In the genomic region with DNA sequence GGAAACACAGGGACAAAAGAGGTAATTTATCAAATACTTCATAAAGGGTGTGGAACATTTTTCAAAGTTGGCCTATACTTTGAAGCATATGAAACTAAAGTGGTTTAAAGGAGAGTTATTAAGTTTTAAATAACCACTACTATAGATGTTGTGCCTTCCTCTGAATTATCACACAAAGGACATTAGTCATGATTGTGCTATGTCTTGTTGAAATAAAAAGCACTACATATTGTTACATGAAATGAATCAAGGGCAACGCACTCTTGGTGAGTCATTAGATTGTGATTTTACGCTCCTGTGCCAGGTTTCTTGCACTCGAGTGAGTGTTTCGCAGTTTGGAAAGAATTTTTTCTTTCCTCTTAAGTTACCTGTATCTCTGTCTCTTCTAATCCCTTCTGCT, we compare ENCODE assay signal across 21 mouse cellular contexts.
DNase-seq lines count a peak whose midpoint lies in the region; ATAC-seq and TF ChIP-seq lines count a peak whose summit lies in the region.
"Had no signal": no experiment of that assay in that cellular context is flagged by ENCODE, and none has a peak within 500 bp of the region (broad histone marks: within the 10 kb centered on the region; RNA-seq: fewer than 3 reads in every experiment).

No protein-coding gene starts in this region.

- DNase-seq in lung, postnatal 4 days = no peak
- peak; percentile 15 for DNase-seq in lung, postnatal 25 days (ENCODE audit: low spot score)
- no peak for DNase-seq in lung, adult 2 months
- peak; percentile 53 for DNase-seq in 3T3-L1 (ENCODE audit: low read depth, low spot score)
- DNase-seq in urinary bladder, adult 2 months (ENCODE audit: low spot score) = no peak
- DNase-seq: adrenal gland, adult 8-10 months; adrenal gland, postnatal 14 days; adrenal gland, postnatal 36 days; cerebellum, adult 11-12 months; cerebellum, adult 2 months; cerebellum, adult 9-10 months; cerebellum, postnatal 10 days; cerebellum, postnatal 25 days; forebrain, postnatal 0 days had no signal

- H3K27ac ChIP-seq in lung, embryonic 16.5 days (ENCODE audit: low read length) = no peak overlapping the region
- H3K27ac ChIP-seq: embryonic facial prominence, embryonic 10.5 days; embryonic facial prominence, embryonic 12.5 days; forebrain, embryonic 13.5 days; forebrain, embryonic 15.5 days had no signal

- H3K36me3 ChIP-seq in lung, embryonic 16.5 days (ENCODE audit: control insufficient read depth, insufficient read depth, low read length) = no peaks in the 10 kb centered on the region
- H3K36me3 ChIP-seq: embryonic facial prominence, embryonic 10.5 days; embryonic facial prominence, embryonic 12.5 days; forebrain, embryonic 15.5 days had no signal

- no peak overlapping the region for H3K4me3 ChIP-seq in lung, embryonic 16.5 days (ENCODE audit: low read length)
- H3K4me3 ChIP-seq in lung, adult 2 months (replicated peaks; ENCODE audit: extremely low read depth, low read depth, low read length) = no peak overlapping the region
- H3K4me3 ChIP-seq: embryonic facial prominence, embryonic 10.5 days; embryonic facial prominence, embryonic 12.5 days; forebrain, embryonic 13.5 days; forebrain, embryonic 15.5 days had no signal

- TF ChIP-seq CTCF in lung, adult 2 months (IDR thresholded peaks at IDR 0.05; ENCODE audit: insufficient read depth, low read length) = no peak

- ATAC-seq in lung, embryonic 16.5 days (ENCODE audit: low read depth) = peak; percentile 78
- ATAC-seq: activated CD4-positive, CD25-positive, alpha-beta regulatory T cell, adult 4 months; forebrain, embryonic 13.5 days; forebrain, embryonic 15.5 days; forebrain, postnatal 0 days; Patski had no signal

- no peak overlapping the region for H3K4me2 ChIP-seq in lung, embryonic 16.5 days (ENCODE audit: low read depth, low read length)
- H3K4me2 ChIP-seq: embryonic facial prominence, embryonic 12.5 days; forebrain, embryonic 13.5 days; forebrain, embryonic 15.5 days had no signal

- WGBS in lung, embryonic 16.5 days = 60% methylated on average over 4 of the region's 4 CpGs
- 66% methylated on average over 4 of the region's 4 CpGs for WGBS in lung, adult 2 months

- H3K9ac ChIP-seq in lung, embryonic 16.5 days (ENCODE audit: low read length) = no peak overlapping the region
- H3K9ac ChIP-seq: embryonic facial prominence, embryonic 12.5 days; forebrain, embryonic 13.5 days; forebrain, embryonic 15.5 days; forebrain, postnatal 0 days had no signal

- no peaks in the 10 kb centered on the region for H3K9me3 ChIP-seq in lung, embryonic 16.5 days (ENCODE audit: control insufficient read depth, low read length)
- H3K9me3 ChIP-seq: embryonic facial prominence, embryonic 10.5 days; embryonic facial prominence, embryonic 12.5 days; forebrain, embryonic 13.5 days; forebrain, embryonic 15.5 days had no signal

- H3K4me1 ChIP-seq in lung, embryonic 16.5 days (replicated peaks; ENCODE audit: control insufficient read depth, insufficient read depth, low read length) = no peaks in the 10 kb centered on the region
- H3K4me1 ChIP-seq in lung, adult 2 months (ENCODE audit: control insufficient read depth, insufficient read depth, low read length) = no peaks in the 10 kb centered on the region
- H3K4me1 ChIP-seq: embryonic facial prominence, embryonic 10.5 days; embryonic facial prominence, embryonic 12.5 days; forebrain, embryonic 13.5 days; forebrain, embryonic 15.5 days had no signal

- no peak for TF ChIP-seq POLR2A in lung, adult 2 months (IDR thresholded peaks at IDR 0.05; ENCODE audit: borderline replicate concordance, extremely low read depth, low read depth, low read length)

- H3K27me3 ChIP-seq in lung, embryonic 16.5 days (ENCODE audit: control insufficient read depth, insufficient read depth, low read depth, low read length) = no peaks in the 10 kb centered on the region
- H3K27me3 ChIP-seq: embryonic facial prominence, embryonic 12.5 days; forebrain, embryonic 13.5 days; forebrain, embryonic 15.5 days; Patski had no signal

Comparison
In these comparisons a context has a peak if more than half of its experiments do, and no peak if none do; other contexts are left out.
1. DNase-seq: peak in lung, postnatal 25 days (single experiment) and 3T3-L1 (single experiment); none in lung, postnatal 4 days (0 of 2), lung, adult 2 months (single experiment) and urinary bladder, adult 2 months (single experiment).